Mouse (Mus musculus) forebrain, embryonic 16.5 days (tissue): ENCODE data around the gene Lrrfip1. TPM values are rescaled to one million over a fixed set of nuclear protein-coding genes. Genes with fewer than 3 reads are reported as not detected.

Source experiments
- ATAC-seq: fragments of 200-750 bp; cut with Nextera tagmentation; 2 replicates; pipeline ENCODE4 v1.8.0; 2017; ENCODE audit warnings: mild to moderate bottlenecking, moderate library complexity
- H3K27ac ChIP-seq: fragments of 300-500 bp; sonication (generic); 2 replicates; pipeline ENCODE4 v1.5.1; 2014; ENCODE audit warnings: low read length, control low read depth
- H3K27me3 ChIP-seq: fragments of 300-500 bp; sonication (generic); replicated peaks from 2 replicates; pipeline ENCODE4 v1.6.1; 2014; ENCODE audit warnings: low read length; ENCODE audit not compliant: control insufficient read depth, insufficient read depth
- H3K36me3 ChIP-seq: fragments of 300-500 bp; sonication (generic); 2 replicates; pipeline ENCODE4 v1.6.1; 2014; ENCODE audit not compliant: control insufficient read depth, insufficient read depth
- H3K4me1 ChIP-seq: fragments of 300-500 bp; sonication (generic); replicated peaks from 2 replicates; pipeline ENCODE4 v1.6.1; 2014; ENCODE audit warnings: low read length; ENCODE audit not compliant: control insufficient read depth, insufficient read depth
- H3K4me2 ChIP-seq: fragments of 300-500 bp; sonication (generic); 2 replicates; pipeline ENCODE4 v1.6.1; 2014; ENCODE audit warnings: mild to moderate bottlenecking, low read length, control low read depth
- H3K4me3 ChIP-seq: fragments of 300-500 bp; sonication (generic); replicated peaks from 2 replicates; pipeline ENCODE4 v1.5.1; 2014; ENCODE audit warnings: mild to moderate bottlenecking, low read length, control low read depth
- H3K9ac ChIP-seq: fragments of 300-500 bp; sonication (generic); replicated peaks from 2 replicates; pipeline ENCODE4 v1.6.1; 2014; ENCODE audit warnings: low read depth, low read length, control low read depth
- H3K9me3 ChIP-seq: fragments of 300-500 bp; sonication (generic); 2 replicates; pipeline ENCODE4 v1.6.1; 2016; ENCODE audit warnings: low read length; ENCODE audit not compliant: control insufficient read depth
- WGBS: fragments of 180-500 bp; shearing (Covaris S2); extraction: QIAGEN DNeasy Blood & Tissue Kit; methylation state at CpG from one replicate; pipeline ENCODE4 v1.1.7; 2014; 5-methylcytosine and 5-hydroxymethylcytosine counted together
- polyA plus RNA-seq: library from polyadenylated mRNA; unstranded; fragments of >200 nt; fragmentation: Nextera tagmentation; extraction: Ambion mirVana; gene quantifications from 2 replicates; pipeline ENCODE4 v1.2.1, GENCODE M21; 2015

The Lrrfip1 gene
- polyA plus RNA-seq, 1 experiment from 2014 or later = 48.5 TPM

GRCm38 (mm10) chr1:90968649-90969048 is 29.9 kb upstream of the Lrrfip1 start:
- no peak overlapping the region for H3K9ac ChIP-seq
- ATAC-seq = no peak
- H3K4me1 ChIP-seq = peaks cover 19% of the 10 kb centered on the region
- H3K9me3 ChIP-seq = no peaks in the 10 kb centered on the region
- no peak overlapping the region for H3K4me3 ChIP-seq
- H3K36me3 ChIP-seq = no peaks in the 10 kb centered on the region
- H3K27me3 ChIP-seq = no peaks in the 10 kb centered on the region
- WGBS = 73% methylated on average over 4 of the region's 4 CpGs
- no peak overlapping the region for H3K4me2 ChIP-seq
- H3K27ac ChIP-seq = no peak overlapping the region

- H3K4me3 ChIP-seq = no peak within 1 kb of the TSS
- no peaks in the 10 kb centered on the region for H3K36me3 ChIP-seq
- no peak within 1 kb of the TSS for H3K9ac ChIP-seq
- peaks cover 22% of the 10 kb centered on the region for H3K4me1 ChIP-seq
- no peak within 1 kb of the TSS for H3K27ac ChIP-seq
- H3K4me2 ChIP-seq = no peak within 1 kb of the TSS
- WGBS = 41% methylated on average over 9 of the region's 9 CpGs
- H3K27me3 ChIP-seq = no peaks in the 10 kb centered on the region
- no peak for ATAC-seq
- H3K9me3 ChIP-seq = no peaks in the 10 kb centered on the region
Observed at GRCm38 (mm10) chr1:90969347-90969784, 29.2 kb upstream of the Lrrfip1 start, which contains the start of gene Rab17. Rab17 (minus strand) TSS chr1:90969661.

- no peak overlapping the region for H3K27ac ChIP-seq
- H3K36me3 ChIP-seq = no peaks in the 10 kb centered on the region
- H3K4me3 ChIP-seq = no peak overlapping the region
- peaks cover 28% of the 10 kb centered on the region for H3K4me1 ChIP-seq
- no peak overlapping the region for H3K4me2 ChIP-seq
- ATAC-seq = no peak
- H3K9me3 ChIP-seq = no peaks in the 10 kb centered on the region
- no peak overlapping the region for H3K9ac ChIP-seq
- WGBS = 79% methylated on average over 10 of the region's 10 CpGs
- H3K27me3 ChIP-seq = no peaks in the 10 kb centered on the region
Observed at GRCm38 (mm10) chr1:90969881-90970390, 28.6 kb upstream of the Lrrfip1 start.

- 15% methylated on average over 9 of the region's 9 CpGs for WGBS
- Histone ChIP-seq H3K9me3 (no peaks in the 10 kb centered on the region), H3K27me3 (no peaks in the 10 kb centered on the region), H3K9ac (no peak overlapping the region), H3K4me1 (peaks cover 33% of the 10 kb centered on the region), H3K27ac (no peak overlapping the region), H3K36me3 (no peaks in the 10 kb centered on the region), H3K4me2 (no peak overlapping the region), H3K4me3 (no peak overlapping the region)
- ATAC-seq = peak; percentile 86
Observed at GRCm38 (mm10) chr1:90972911-90973573, 25.5 kb upstream of the Lrrfip1 start.

- Histone ChIP-seq H3K27ac (no peak overlapping the region), H3K9me3 (no peaks in the 10 kb centered on the region), H3K9ac (no peak overlapping the region), H3K4me3 (no peak overlapping the region), H3K4me2 (no peak overlapping the region), H3K27me3 (no peaks in the 10 kb centered on the region), H3K36me3 (no peaks in the 10 kb centered on the region), H3K4me1 (peaks cover 32% of the 10 kb centered on the region)
- peak; percentile 57 for ATAC-seq
- 84% methylated on average over 2 of the region's 2 CpGs for WGBS
Observed at GRCm38 (mm10) chr1:90973574-90973911, 25.0 kb upstream of the Lrrfip1 start.

- H3K36me3 ChIP-seq = no peaks in the 10 kb centered on the region
- no peak overlapping the region for H3K9ac ChIP-seq
- peaks cover 30% of the 10 kb centered on the region for H3K4me1 ChIP-seq
- no peak overlapping the region for H3K4me3 ChIP-seq
- H3K27me3 ChIP-seq = no peaks in the 10 kb centered on the region
- ATAC-seq = peak; percentile 45
- peak overlapping the region; percentile 12; the same call in 1 of the 2 replicates for H3K4me2 ChIP-seq
- no peaks in the 10 kb centered on the region for H3K9me3 ChIP-seq
- 5% methylated on average over 12 of the region's 12 CpGs for WGBS
- H3K27ac ChIP-seq = no peak overlapping the region
Observed at GRCm38 (mm10) chr1:90974906-90975649, 23.5 kb upstream of the Lrrfip1 start.

GRCm38 (mm10) chr1:90975960-90976359 is 22.6 kb upstream of the Lrrfip1 start:
- WGBS = 67% methylated on average over 4 of the region's 4 CpGs
- no peak overlapping the region for H3K4me2 ChIP-seq
- peaks cover 30% of the 10 kb centered on the region for H3K4me1 ChIP-seq
- no peaks in the 10 kb centered on the region for H3K27me3 ChIP-seq
- H3K9ac ChIP-seq = no peak overlapping the region
- no peak for ATAC-seq
- H3K4me3 ChIP-seq = no peak overlapping the region
- H3K36me3 ChIP-seq = no peaks in the 10 kb centered on the region
- no peaks in the 10 kb centered on the region for H3K9me3 ChIP-seq
- peak overlapping the region; percentile 10; the same call in 1 of the 2 replicates for H3K27ac ChIP-seq

- Histone ChIP-seq H3K9me3 (no peaks in the 10 kb centered on the region), H3K4me2 (no peak overlapping the region), H3K36me3 (no peaks in the 10 kb centered on the region), H3K4me1 (peaks cover 5% of the 10 kb centered on the region), H3K27ac (no peak overlapping the region), H3K27me3 (no peaks in the 10 kb centered on the region), H3K9ac (no peak overlapping the region), H3K4me3 (no peak overlapping the region)
- 80% methylated on average over 10 of the region's 10 CpGs for WGBS
- ATAC-seq = no peak
Observed at GRCm38 (mm10) chr1:90980638-90981330, 17.8 kb upstream of the Lrrfip1 start.

GRCm38 (mm10) chr1:90981346-90981745 is 17.2 kb upstream of the Lrrfip1 start:
- no peaks in the 10 kb centered on the region for H3K36me3 ChIP-seq
- ATAC-seq = no peak
- WGBS = 54% methylated on average over 3 of the region's 3 CpGs
- no peak overlapping the region for H3K4me3 ChIP-seq
- no peak overlapping the region for H3K9ac ChIP-seq
- H3K27me3 ChIP-seq = no peaks in the 10 kb centered on the region
- H3K9me3 ChIP-seq = no peaks in the 10 kb centered on the region
- no peak overlapping the region for H3K27ac ChIP-seq
- no peaks in the 10 kb centered on the region for H3K4me1 ChIP-seq
- no peak overlapping the region for H3K4me2 ChIP-seq
